Mouse (Mus musculus) MEL-GATA-1-ER (cell line): ENCODE data around the gene Klri2.
"Not testable (repeated sequence)": the region's sequence is repeated elsewhere in the genome, so short reads cannot be mapped to it uniquely, and the experiment has no call there.

Source experiments
- DNase-seq: peaks from one replicate; pipeline ENCODE4 v3.0.0-alpha.2; 2012; ENCODE audit warnings: low read depth; ENCODE audit errors: extremely low read depth

The Klri2 gene

GRCm38 (mm10) chr6:129740069-129740721 is at the start of gene Klri2:
Klri2 (minus strand) TSS chr6:129740484.
- peak; percentile 3 for DNase-seq

GRCm38 (mm10) chr6:129784170-129784569 is 43.9 kb upstream of the Klri2 start, which contains the start of gene Gm156:
Gm156 (minus strand) TSS chr6:129784270.
- not testable (repeated sequence) for DNase-seq

GRCm38 (mm10) chr6:129747654-129748032 is 7.4 kb upstream of the Klri2 start:
- DNase-seq = no peak

- DNase-seq = no peak
Observed at GRCm38 (mm10) chr6:129747016-129747653, 6.9 kb upstream of the Klri2 start.

- no peak for DNase-seq
Observed at GRCm38 (mm10) chr6:129746151-129746550, 5.9 kb upstream of the Klri2 start.

- no peak for DNase-seq
Observed at GRCm38 (mm10) chr6:129736414-129736813, 3.9 kb downstream of the Klri2 start.

- DNase-seq = no peak
Observed at GRCm38 (mm10) chr6:129727237-129727636, 13.0 kb downstream of the Klri2 start.

GRCm38 (mm10) chr6:129721390-129721789 is 18.9 kb downstream of the Klri2 start:
- DNase-seq = no peak

GRCm38 (mm10) chr6:129720487-129720886 is 19.8 kb downstream of the Klri2 start:
- no peak for DNase-seq

GRCm38 (mm10) chr6:129717032-129717431 is 23.3 kb downstream of the Klri2 start, which contains the start of gene Klri1:
Klri1 (minus strand) TSS chr6:129717132.
- DNase-seq = no peak

GRCm38 (mm10) chr6:129713566-129713965 is 26.7 kb downstream of the Klri2 start:
- DNase-seq = peak; percentile 55

GRCm38 (mm10) chr6:129691436-129691835 is 48.8 kb downstream of the Klri2 start:
- DNase-seq = not testable (repeated sequence)

- peak; percentile 16 for DNase-seq
Observed at GRCm38 (mm10) chr6:129680379-129680778, 59.9 kb downstream of the Klri2 start.
